Mouse (Mus musculus): Measurements from ENCODE around the gene Krtap14. TPM values are rescaled to one million over a fixed set of nuclear protein-coding genes. Genes with fewer than 3 reads are reported as not detected.

Krtap14 gene
- total RNA-seq, 1 experiment, result not detected

DNA sequence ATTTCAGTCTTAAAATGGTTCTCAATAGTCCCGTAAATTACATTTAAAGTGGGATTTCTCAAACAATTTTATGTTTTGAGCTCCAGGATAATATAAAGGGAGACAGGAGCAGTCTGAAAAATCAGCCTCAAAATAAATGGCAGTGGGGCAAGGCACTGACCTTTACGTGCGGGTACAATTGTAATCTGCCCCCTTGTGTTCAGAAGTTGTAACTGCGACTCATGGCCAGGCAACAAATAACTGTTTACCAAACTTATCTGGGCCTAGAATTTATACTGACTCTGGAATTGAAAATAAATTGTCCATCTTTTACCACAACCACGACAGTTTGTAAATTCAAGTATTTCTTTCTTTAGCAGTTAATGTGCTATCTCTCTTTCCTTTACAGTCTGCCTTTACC, 25.5 kb upstream of the Krtap14 start:
- in situ Hi-C loops (cut with MboI; ENCODE audit: low sequenced_read_pairs in 2 of 2, unreplicated experiment in 2 of 2), result no loop called here
- Histone ChIP-seq H3K9ac (ENCODE audit: insufficient read depth, low read depth, low read length, poor library complexity, severe bottlenecking) (no peak overlapping the region), H3K27ac (ENCODE audit: insufficient read depth, low read depth, low read length, poor library complexity, severe bottlenecking) (no peak overlapping the region), H3K4me1 (ENCODE audit: control insufficient read depth in 2 of 2, insufficient read depth in 2 of 2, low read length in 2 of 2, poor library complexity in 1 of 2) (no peaks in the 10 kb centered on the region), H3K36me3 (ENCODE audit: control insufficient read depth, insufficient read depth, low read length, poor library complexity, severe bottlenecking) (no peaks in the 10 kb centered on the region), H3K9me3 (ENCODE audit: control insufficient read depth, insufficient read depth, low read depth, low read length) (no peaks in the 10 kb centered on the region), H3K4me3 (ENCODE audit: insufficient read depth in 1 of 2, low read depth in 1 of 2, low read length in 2 of 2, poor library complexity in 1 of 2, severe bottlenecking in 1 of 2) (no peak overlapping the region)
- TF ChIP-seq ZC3H11A (IDR thresholded peaks at IDR 0.05; ENCODE audit: borderline replicate concordance, low read depth, low read length) (peak; percentile 66; the same call in 1 of the 2 replicates), CHD2 (IDR thresholded peaks at IDR 0.05; ENCODE audit: low read depth, low read length) (no peak)
- peak; percentile 29 for DNase-seq (ENCODE audit: low read depth, low spot score)

DNA sequence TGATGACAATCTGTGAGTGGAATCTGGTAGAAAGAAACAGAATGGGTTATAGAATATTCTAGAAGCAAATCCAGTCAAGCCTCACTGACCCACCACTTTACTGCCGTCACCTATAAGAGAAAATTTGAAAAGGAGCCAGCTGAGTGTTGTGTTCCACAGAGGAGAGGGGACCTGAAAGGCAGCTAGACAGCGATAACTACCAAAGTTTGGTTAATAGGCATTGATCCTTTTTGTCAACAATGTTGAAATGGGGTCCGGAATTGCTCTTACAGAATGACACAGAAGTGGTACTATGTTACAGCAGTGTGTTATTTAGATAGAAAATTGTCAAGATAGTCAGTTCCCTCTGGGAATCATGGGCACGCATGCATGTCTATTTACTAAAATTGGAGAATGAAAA, 22.6 kb upstream of the Krtap14 start:
- Histone ChIP-seq H3K4me3 (ENCODE audit: insufficient read depth in 1 of 2, low read depth in 1 of 2, low read length in 2 of 2, poor library complexity in 1 of 2, severe bottlenecking in 1 of 2) (no peak overlapping the region), H3K36me3 (ENCODE audit: control insufficient read depth, insufficient read depth, low read length, poor library complexity, severe bottlenecking) (no peaks in the 10 kb centered on the region), H3K27ac (ENCODE audit: insufficient read depth, low read depth, low read length, poor library complexity, severe bottlenecking) (no peak overlapping the region), H3K4me1 (ENCODE audit: control insufficient read depth in 2 of 2, insufficient read depth in 2 of 2, low read length in 2 of 2, poor library complexity in 1 of 2) (no peaks in the 10 kb centered on the region), H3K9ac (ENCODE audit: insufficient read depth, low read depth, low read length, poor library complexity, severe bottlenecking) (no peak overlapping the region), H3K9me3 (ENCODE audit: control insufficient read depth, insufficient read depth, low read depth, low read length) (no peaks in the 10 kb centered on the region)
- TF ChIP-seq ZNF384 (IDR thresholded peaks at IDR 0.05; ENCODE audit: low read depth, low read length) (no peak), ZC3H11A (IDR thresholded peaks at IDR 0.05; ENCODE audit: borderline replicate concordance, low read depth, low read length) (no peak), HCFC1 (IDR thresholded peaks at IDR 0.05; ENCODE audit: borderline replicate concordance, insufficient read depth, low read length) (no peak), CHD2 (IDR thresholded peaks at IDR 0.05; ENCODE audit: low read depth, low read length) (no peak), MAFK (IDR thresholded peaks at IDR 0.05; ENCODE audit: insufficient read depth, low read depth, low read length) (no peak)
- no peak for DNase-seq (ENCODE audit: low read depth, low spot score)
- in situ Hi-C loops (cut with MboI; ENCODE audit: low sequenced_read_pairs in 2 of 2, unreplicated experiment in 2 of 2), result no loop called here

DNA sequence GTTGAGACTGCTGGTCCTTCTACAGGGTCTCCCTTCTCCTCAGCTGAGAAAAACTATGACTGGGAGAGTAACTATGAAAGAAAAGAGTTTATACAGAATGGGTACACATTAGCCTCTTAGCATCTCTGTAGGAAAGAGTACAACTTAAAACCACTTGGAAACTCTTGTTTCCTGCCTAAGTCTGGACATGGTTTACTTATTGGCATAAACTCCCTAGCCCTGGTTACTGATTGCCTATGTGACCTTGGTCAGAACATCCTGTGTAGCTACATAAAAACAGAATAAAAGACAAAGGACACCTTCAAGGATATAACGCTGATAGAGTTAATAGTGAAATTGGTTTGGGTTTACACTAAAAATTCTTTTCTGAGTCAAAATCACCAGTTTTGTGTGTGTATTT, 21.4 kb upstream of the Krtap14 start:
- in situ Hi-C loops (cut with MboI; ENCODE audit: low sequenced_read_pairs in 2 of 2, unreplicated experiment in 2 of 2), result no loop called here
- Histone ChIP-seq H3K36me3 (ENCODE audit: control insufficient read depth, insufficient read depth, low read length, poor library complexity, severe bottlenecking) (no peaks in the 10 kb centered on the region), H3K9me3 (ENCODE audit: control insufficient read depth, insufficient read depth, low read depth, low read length) (no peaks in the 10 kb centered on the region), H3K4me3 (ENCODE audit: insufficient read depth in 1 of 2, low read depth in 1 of 2, low read length in 2 of 2, poor library complexity in 1 of 2, severe bottlenecking in 1 of 2) (no peak overlapping the region), H3K4me1 (ENCODE audit: control insufficient read depth in 2 of 2, insufficient read depth in 2 of 2, low read length in 2 of 2, poor library complexity in 1 of 2) (no peaks in the 10 kb centered on the region), H3K9ac (ENCODE audit: insufficient read depth, low read depth, low read length, poor library complexity, severe bottlenecking) (no peak overlapping the region), H3K27ac (ENCODE audit: insufficient read depth, low read depth, low read length, poor library complexity, severe bottlenecking) (no peak overlapping the region)
- DNase-seq (ENCODE audit: low read depth, low spot score), result no peak
- TF ChIP-seq HCFC1 (IDR thresholded peaks at IDR 0.05; ENCODE audit: borderline replicate concordance, insufficient read depth, low read length), result no peak
- no peak for TF ChIP-seq CHD2 (IDR thresholded peaks at IDR 0.05; ENCODE audit: low read depth, low read length)

DNA sequence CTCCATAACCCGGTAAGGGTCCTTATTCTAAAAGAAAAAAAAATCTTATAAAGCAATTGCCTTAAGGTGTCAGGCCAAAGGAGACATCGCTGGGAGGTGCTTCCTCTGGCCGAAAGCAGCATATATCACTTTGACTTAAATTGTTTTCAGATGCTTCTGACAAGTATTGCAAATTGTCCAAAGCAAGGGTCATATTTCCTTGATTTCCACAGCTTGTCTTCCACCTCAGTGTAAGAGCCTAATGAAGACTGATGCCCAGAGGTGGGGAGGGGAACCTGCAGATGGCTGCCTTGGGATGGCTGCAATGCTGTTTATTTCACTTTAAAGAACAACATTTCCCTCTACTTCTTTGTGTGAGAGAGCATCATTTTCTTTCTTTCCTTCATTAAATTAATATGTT, 1.0 kb upstream of the Krtap14 start:
- no peak overlapping the region for H3K9ac ChIP-seq (ENCODE audit: insufficient read depth, low read depth, low read length, poor library complexity, severe bottlenecking)
- DNase-seq (ENCODE audit: low read depth, low spot score), result no peak

DNA sequence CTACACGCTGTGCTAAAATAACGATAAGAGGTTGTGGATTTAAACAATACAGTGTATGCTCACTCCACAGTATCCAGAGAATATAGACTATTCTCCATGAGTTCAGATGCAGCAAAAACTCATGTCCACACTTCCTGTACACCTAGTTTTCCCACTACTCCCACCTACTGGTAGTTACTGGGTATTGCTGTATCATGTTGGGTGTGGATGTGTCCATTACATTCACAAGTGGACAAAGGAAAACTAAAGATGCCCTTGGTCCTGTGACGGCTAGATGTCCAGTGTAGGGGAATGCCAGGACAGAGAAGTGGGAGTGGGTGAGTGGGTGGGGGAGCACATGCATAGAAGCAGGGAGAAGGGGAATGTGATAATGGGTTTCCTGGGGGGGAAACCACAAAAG, 2.2 kb downstream of the Krtap14 start:
- in situ Hi-C loops (cut with MboI; ENCODE audit: low sequenced_read_pairs in 2 of 2, unreplicated experiment in 2 of 2), result no loop called here
- peak; percentile 41 for DNase-seq (ENCODE audit: low read depth, low spot score)
- Histone ChIP-seq H3K9me3 (ENCODE audit: control insufficient read depth, insufficient read depth, low read depth, low read length) (no peaks in the 10 kb centered on the region), H3K9ac (ENCODE audit: insufficient read depth, low read depth, low read length, poor library complexity, severe bottlenecking) (no peak overlapping the region), H3K4me1 (ENCODE audit: control insufficient read depth in 2 of 2, insufficient read depth in 2 of 2, low read length in 2 of 2, poor library complexity in 1 of 2) (no peaks in the 10 kb centered on the region), H3K36me3 (ENCODE audit: control insufficient read depth, insufficient read depth, low read length, poor library complexity, severe bottlenecking) (no peaks in the 10 kb centered on the region), H3K27ac (ENCODE audit: insufficient read depth, low read depth, low read length, poor library complexity, severe bottlenecking) (no peak overlapping the region), H3K4me3 (ENCODE audit: insufficient read depth in 1 of 2, low read depth in 1 of 2, low read length in 2 of 2, poor library complexity in 1 of 2, severe bottlenecking in 1 of 2) (no peak overlapping the region)
- TF ChIP-seq ZNF384 (IDR thresholded peaks at IDR 0.05; ENCODE audit: low read depth, low read length), result no peak
- no peak for TF ChIP-seq MAFK (IDR thresholded peaks at IDR 0.05; ENCODE audit: insufficient read depth, low read depth, low read length)
- no peak for TF ChIP-seq CHD2 (IDR thresholded peaks at IDR 0.05; ENCODE audit: low read depth, low read length)
- TF ChIP-seq HCFC1 (IDR thresholded peaks at IDR 0.05; ENCODE audit: borderline replicate concordance, insufficient read depth, low read length), result no peak
- no peak for TF ChIP-seq ZC3H11A (IDR thresholded peaks at IDR 0.05; ENCODE audit: borderline replicate concordance, low read depth, low read length)

More for the DNA sequence above, 1.0 kb upstream of the Krtap14 start:
- H3K9me3 ChIP-seq (ENCODE audit: control insufficient read depth, insufficient read depth, low read depth, low read length), result no peaks in the 10 kb centered on the region
- no peaks in the 10 kb centered on the region for H3K4me1 ChIP-seq (ENCODE audit: control insufficient read depth in 2 of 2, insufficient read depth in 2 of 2, low read length in 2 of 2, poor library complexity in 1 of 2)
- no peak overlapping the region for H3K27ac ChIP-seq (ENCODE audit: insufficient read depth, low read depth, low read length, poor library complexity, severe bottlenecking)
- no peak overlapping the region for H3K4me3 ChIP-seq (ENCODE audit: insufficient read depth in 1 of 2, low read depth in 1 of 2, low read length in 2 of 2, poor library complexity in 1 of 2, severe bottlenecking in 1 of 2)
- TF ChIP-seq CHD2 (IDR thresholded peaks at IDR 0.05; ENCODE audit: low read depth, low read length), result no peak
- TF ChIP-seq ZC3H11A (IDR thresholded peaks at IDR 0.05; ENCODE audit: borderline replicate concordance, low read depth, low read length), result no peak
- no peak for TF ChIP-seq ZNF384 (IDR thresholded peaks at IDR 0.05; ENCODE audit: low read depth, low read length)
- TF ChIP-seq MAFK (IDR thresholded peaks at IDR 0.05; ENCODE audit: insufficient read depth, low read depth, low read length), result no peak
- in situ Hi-C loops (cut with MboI; ENCODE audit: low sequenced_read_pairs in 2 of 2, unreplicated experiment in 2 of 2), result no loop called here
- no peaks in the 10 kb centered on the region for H3K36me3 ChIP-seq (ENCODE audit: control insufficient read depth, insufficient read depth, low read length, poor library complexity, severe bottlenecking)
